Mouse (Mus musculus): ENCODE results near the gene Mindy1. TPM values are rescaled to one million over a fixed set of nuclear protein-coding genes. Genes with fewer than 3 reads are reported as not detected.
A peak's percentile ranks its signal among the peaks of the same experiment; 100 is the strongest.
"Not testable (repeated sequence)": the region's sequence is repeated elsewhere in the genome, so short reads cannot be mapped to it uniquely, and the experiment has no call there.

Mindy1 gene
- total RNA-seq, 2 experiments from 2014 or later = 75.5 to 124 TPM

- peak in 1 of 2 experiments; percentile 46 for DNase-seq (ENCODE audit: low spot score in 2 of 2)
These were observed 36.4 kb downstream of the Mindy1 start for GRCm38 (mm10) chr3:95317414-95318080.

DNA sequence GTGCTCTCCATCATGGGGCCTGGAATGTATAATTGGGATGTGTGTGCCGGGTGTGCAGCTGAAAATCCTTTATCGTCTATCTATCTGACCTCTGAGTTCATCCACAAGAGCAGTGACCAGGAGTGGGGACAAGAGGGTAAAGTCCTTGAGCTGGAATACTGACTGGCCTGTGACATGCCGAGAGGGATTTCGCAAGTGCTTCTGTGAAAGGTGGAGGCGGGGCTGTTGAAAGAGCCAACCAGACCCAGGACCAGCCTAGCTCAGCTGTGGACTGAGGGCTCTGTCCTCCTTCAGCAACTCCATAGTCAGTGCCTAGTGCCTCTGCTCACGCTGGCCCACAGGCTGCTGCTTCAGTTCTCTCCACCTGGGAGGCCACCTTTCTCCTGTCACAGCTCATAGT lies 37.4 kb downstream of the Mindy1 start:
- DNase-seq (ENCODE audit: low spot score in 2 of 2) = peak; percentile 55 to 69

- DNase-seq (ENCODE audit: low spot score in 2 of 2) = no peak
These were observed 38.0 kb downstream of the Mindy1 start for GRCm38 (mm10) chr3:95319110-95319509.

DNA sequence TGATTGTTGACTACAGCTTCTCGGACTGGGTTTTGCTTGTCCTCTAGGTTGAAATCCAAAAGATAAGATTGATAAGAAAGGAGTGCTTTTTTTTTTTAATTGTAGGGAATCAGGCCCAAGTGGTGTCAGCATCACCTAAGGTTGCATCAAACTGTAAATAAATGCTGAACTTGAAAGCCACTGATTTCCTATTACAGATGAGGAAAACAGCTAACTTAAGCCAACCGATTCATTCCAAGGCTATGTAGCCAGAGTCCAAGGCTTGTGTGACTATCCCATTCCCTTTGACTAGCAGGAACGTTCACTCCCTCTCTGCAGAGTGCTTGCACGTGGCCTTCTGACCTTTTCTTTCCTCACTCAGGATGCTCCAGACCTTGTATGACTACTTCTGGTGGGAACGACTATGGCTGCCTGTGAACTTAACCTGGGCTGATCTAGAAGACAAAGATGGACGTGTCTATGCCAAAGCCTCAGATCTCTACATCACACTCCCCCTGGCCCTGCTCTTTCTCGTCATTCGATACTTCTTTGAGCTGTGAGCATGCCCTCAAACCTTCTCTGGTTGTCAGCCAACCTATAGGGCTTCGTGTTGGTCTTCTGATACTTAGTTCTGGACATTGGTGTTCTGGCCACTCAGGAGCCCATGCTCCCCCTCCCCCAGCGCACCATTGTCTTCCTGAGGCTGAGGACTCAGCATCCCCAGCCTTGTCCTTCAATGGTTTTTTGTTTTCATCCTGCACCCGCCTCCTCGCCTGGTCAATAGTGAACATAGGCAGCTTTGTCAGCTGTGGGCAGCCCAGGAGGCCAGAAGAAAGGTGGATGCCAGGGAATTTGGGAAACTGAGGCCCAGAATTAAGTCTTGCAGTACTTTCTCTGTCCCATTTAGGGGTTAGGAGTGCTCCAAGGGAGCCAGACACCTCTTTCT lies 38.8 kb downstream of the Mindy1 start:
- DNase-seq (ENCODE audit: low spot score in 2 of 2) = no peak

- no peak for DNase-seq (ENCODE audit: low spot score in 2 of 2)
These were observed 42.3 kb downstream of the Mindy1 start for GRCm38 (mm10) chr3:95323429-95323828.

DNA sequence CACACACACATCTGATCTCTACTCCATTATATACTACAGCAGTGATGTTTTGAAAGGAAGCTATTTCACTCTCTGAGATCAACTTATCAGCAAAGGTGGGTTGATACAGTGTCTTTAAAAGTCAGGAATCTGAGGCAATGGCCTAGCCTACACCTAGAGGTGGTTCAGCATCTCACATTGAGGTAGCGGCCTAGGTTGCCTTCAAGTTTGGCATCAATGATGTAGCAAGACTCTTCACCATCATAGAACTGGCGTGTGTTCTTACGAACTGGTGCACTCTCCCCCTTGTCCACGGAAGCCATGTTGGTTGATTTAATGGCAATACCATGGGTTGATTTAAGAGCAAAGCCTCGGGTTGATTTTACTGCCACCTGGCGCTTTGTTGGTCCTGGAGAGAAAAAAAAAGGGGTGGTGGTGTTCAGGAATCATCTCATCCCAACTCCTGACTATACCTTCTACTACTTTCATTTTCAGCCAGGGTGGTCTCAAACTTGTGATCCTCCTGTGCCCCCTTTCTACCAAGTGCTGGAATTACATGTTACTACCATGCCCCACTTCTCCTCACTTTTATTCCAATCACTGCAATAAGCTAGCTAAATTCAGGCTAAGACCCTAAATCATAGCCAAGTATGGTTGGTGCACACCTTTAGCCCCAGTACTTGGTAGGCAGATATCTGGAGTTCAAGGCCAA lies 43.5 kb downstream of the Mindy1 start:
- DNase-seq (ENCODE audit: low spot score in 2 of 2) = no peak

DNA sequence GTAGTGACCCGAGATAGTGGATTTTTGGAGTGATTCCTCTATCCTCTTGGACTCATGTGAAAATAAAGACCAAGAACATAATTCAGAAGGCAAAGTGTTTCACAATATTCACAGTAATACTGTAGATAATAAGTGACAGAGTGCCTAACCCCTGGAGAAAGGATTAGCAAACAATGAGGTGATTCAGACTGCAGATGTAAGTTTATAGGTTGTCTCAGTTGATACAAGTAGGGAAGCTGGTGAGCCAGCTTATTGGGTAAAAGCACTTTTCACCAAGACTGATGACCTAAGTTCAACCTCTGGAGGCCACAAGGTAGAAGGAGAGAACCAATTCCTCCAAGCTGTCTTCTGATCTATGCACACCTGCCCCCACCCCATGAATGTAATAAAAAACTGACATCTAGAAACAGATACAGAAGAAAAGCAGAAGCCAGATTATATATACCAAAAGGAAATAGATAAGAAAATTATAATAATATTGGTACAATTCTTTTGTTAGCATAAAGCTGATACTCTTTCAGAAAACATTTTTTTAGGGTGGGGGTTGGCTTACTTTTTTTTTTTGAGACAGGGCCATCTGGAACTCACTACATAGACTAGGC lies 47.8 kb downstream of the Mindy1 start:
- DNase-seq (ENCODE audit: low spot score in 2 of 2) = no peak

GRCm38 (mm10) chr3:95331528-95331927 lies 50.4 kb downstream of the Mindy1 start:
- no peak for DNase-seq (ENCODE audit: low spot score in 2 of 2)

DNA sequence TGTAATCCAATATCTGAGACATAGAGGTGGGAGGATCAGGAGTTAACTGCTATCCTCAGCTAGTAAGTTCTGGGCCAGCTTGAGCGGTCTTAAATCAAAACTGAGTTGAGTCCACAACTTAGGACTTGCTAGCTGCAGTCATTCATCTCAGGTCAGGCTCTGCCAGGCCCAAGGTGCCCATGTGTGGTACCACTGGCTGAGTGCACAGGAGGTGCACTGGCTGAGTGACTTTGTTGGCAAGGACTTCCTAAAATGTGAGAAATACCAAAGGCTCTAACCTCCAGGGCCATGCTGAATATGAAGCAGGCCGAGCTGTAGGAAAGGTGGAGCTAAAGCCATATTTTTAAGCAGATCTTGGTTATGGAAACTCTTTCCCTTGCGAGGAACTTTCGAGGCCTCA lies 56.2 kb downstream of the Mindy1 start:
- DNase-seq (ENCODE audit: low spot score in 2 of 2) = no peak

DNA sequence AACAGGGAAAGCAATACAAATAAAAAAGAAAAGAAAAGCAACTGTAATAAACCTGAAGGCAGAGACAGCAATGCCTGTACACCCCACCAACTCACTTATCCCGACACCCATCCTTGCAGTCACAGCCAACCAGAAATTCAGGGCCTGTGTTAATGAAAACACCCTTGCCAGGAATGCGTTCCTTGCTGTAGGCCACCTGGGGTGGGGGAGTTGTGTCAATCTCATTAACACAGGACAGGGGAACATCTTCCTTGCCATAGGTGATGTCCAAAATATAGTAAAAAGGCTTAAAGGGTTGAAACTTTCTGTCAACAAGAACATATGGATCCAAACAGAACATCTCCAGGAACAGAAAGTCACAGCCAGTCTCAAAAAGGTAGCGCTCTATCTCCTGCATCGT lies 57.1 kb downstream of the Mindy1 start:
- DNase-seq (ENCODE audit: low spot score in 2 of 2) = no peak

GRCm38 (mm10) chr3:95343356-95344000 lies 62.3 kb downstream of the Mindy1 start:
- DNase-seq (ENCODE audit: low spot score in 2 of 2) = not testable (repeated sequence)

Other genes with a start within 250 kb of the Mindy1 start
- 100 to 1,000 TPM; 267 to 274 TPM for gene Psmd4, start 238.7 kb upstream of the Mindy1 start, total RNA-seq (2021)
- gene Pip5k1a, start 174.4 kb upstream of the Mindy1 start, total RNA-seq (2021) = 10 to 100 TPM; 50.9 to 55.4 TPM
- gene Vps72, start 170.3 kb upstream of the Mindy1 start, total RNA-seq (2021) = 10 to 100 TPM; 45.8 to 59.5 TPM
- 1 to 10 TPM in 1 of 2 experiments, not detected in 1; 1.2 TPM for gene Tmod4, start 156.9 kb upstream of the Mindy1 start, total RNA-seq (2021)
- gene Scnm1, start 147.3 kb upstream of the Mindy1 start, total RNA-seq (2021) = 10 to 100 TPM; 25.6 to 33.4 TPM
- gene Lysmd1, start 147.3 kb upstream of the Mindy1 start, total RNA-seq (2021) = 1 to 10 TPM; 6.6 to 7.8 TPM
- 1 to 10 TPM; 3.0 to 4.5 TPM for gene Tnfaip8l2, start 139.0 kb upstream of the Mindy1 start, total RNA-seq (2021)
- 1 to 10 TPM; 1.6 to 2.5 TPM for gene Sema6c, start 120.9 kb upstream of the Mindy1 start, total RNA-seq (2021)
- gene Gabpb2, start 63.4 kb upstream of the Mindy1 start, total RNA-seq (2021) = 10 to 100 TPM; 21.4 to 22.1 TPM
- 10 to 100 TPM; 62.8 to 75.0 TPM for gene Cdc42se1, start 52.6 kb upstream of the Mindy1 start, total RNA-seq (2021)
- gene Mllt11, start 49.2 kb upstream of the Mindy1 start, total RNA-seq (2021) = 1 to 10 TPM; 5.9 to 6.2 TPM
- gene Gm128, start 39.7 kb upstream of the Mindy1 start, total RNA-seq (2021) = under 1 TPM; 0.17 to 0.26 TPM
- not detected for gene Bnipl, start 30.2 kb upstream of the Mindy1 start, total RNA-seq (2021)
- gene Prune1, start 731 bp downstream of the Mindy1 start, total RNA-seq (2021) = 10 to 100 TPM; 20.1 to 21.9 TPM
- gene Anxa9, start 25.8 kb downstream of the Mindy1 start, total RNA-seq (2021) = 1 to 10 TPM; 1.4 to 1.7 TPM
- 100 to 1,000 TPM; 191 to 231 TPM for gene Cers2, start 33.4 kb downstream of the Mindy1 start, total RNA-seq (2021)
- 10 to 100 TPM; 20.0 to 25.2 TPM for gene Setdb1, start 75.9 kb downstream of the Mindy1 start, total RNA-seq (2021)
- gene 4930558C23Rik, start 121.5 kb downstream of the Mindy1 start, total RNA-seq (2021) = not detected
- gene Arnt, start 153.0 kb downstream of the Mindy1 start, total RNA-seq (2021) = 10 to 100 TPM; 50.1 to 60.5 TPM
- 1 to 10 TPM; 5.0 to 5.9 TPM for gene Ctsk, start 217.9 kb downstream of the Mindy1 start, total RNA-seq (2021)
- gene Ctss, start 245.4 kb downstream of the Mindy1 start, total RNA-seq (2021) = 100 to 1,000 TPM in 1 of 2 experiments, 10 to 100 TPM in 1; 71.3 to 153 TPM